Mouse (Mus musculus) left cerebral cortex, adult 2 months (tissue): ENCODE results near the gene Rapgef1. TPM values are rescaled to one million over a fixed set of nuclear protein-coding genes. Genes with fewer than 3 reads are reported as not detected.
"Not testable (repeated sequence)": the region's sequence is repeated elsewhere in the genome, so short reads cannot be mapped to it uniquely, and the experiment has no call there.

ENCODE experiments used
- DNase-seq, 2 experiments: peaks; one replicate each; pipeline ENCODE4 v3.0.0; 2021 to 2022; ENCODE audit warnings: low spot score in 2 of 2, mixed read lengths in 1 of 2; ENCODE audit errors: extremely low spot score in 1 of 2
- H3K27ac ChIP-seq: fragments of 200-600 bp; 2 replicates; pipeline ENCODE4 v1.8.1; 2022
- H3K4me3 ChIP-seq: fragments of 200-600 bp; 2 replicates; pipeline ENCODE4 v1.8.1; 2022
- CTCF ChIP-seq: fragments of 200-600 bp; IDR thresholded peaks from 2 replicates; pipeline ENCODE4 v1.8.1; 2022; ENCODE audit warnings: antibody characterized with exemption, mild to moderate bottlenecking, moderate library complexity
- intact Hi-C: fragments of 180-260 bp; cut with DNase I; formaldehyde crosslinking; loops from one replicate; pipeline ENCODE4 v1.15.1; 2025
- total RNA-seq, 2 experiments: library from RNA; stranded (reverse); gene quantifications; 2 replicates each; pipeline ENCODE4 v1.2.3; 2021

Gene Rapgef1
- total RNA-seq, 2 experiments from 2014 or later, result 102 to 108 TPM

DNA sequence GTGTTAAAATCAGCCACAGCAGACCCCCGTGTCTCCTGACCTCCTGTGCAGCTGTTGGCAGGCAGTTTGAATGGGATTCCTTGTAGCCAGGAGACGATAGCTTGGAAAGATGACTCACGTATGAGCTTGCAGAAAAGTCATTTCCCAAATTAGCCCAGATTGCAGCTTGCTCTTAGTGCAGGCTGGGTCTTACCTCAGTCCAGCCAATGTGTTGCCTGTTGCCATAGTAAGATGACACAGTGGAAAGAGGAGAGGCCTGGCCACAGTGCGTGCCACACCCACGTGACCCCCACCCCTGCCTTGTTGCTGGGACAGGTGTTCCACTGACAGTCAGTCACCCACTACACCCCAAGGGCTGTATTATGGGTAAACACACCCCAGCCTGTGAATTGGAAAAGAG, 5.2 kb downstream of the Rapgef1 start:
- no peak for TF ChIP-seq CTCF
- peak in 1 of 2 experiments; percentile 43 for DNase-seq
- no peak overlapping the region for H3K4me3 ChIP-seq
- peak overlapping the region; percentile 69 for H3K27ac ChIP-seq
- intact Hi-C loops, result loop anchor here (5.0 kb wide), 2 partner anchors 88 to 108 kb away; no protein-coding TSS in a partner anchor

- DNase-seq, result no peak
These were observed 6.2 kb downstream of the Rapgef1 start for GRCm38 (mm10) chr2:29625573-29626200.

DNA sequence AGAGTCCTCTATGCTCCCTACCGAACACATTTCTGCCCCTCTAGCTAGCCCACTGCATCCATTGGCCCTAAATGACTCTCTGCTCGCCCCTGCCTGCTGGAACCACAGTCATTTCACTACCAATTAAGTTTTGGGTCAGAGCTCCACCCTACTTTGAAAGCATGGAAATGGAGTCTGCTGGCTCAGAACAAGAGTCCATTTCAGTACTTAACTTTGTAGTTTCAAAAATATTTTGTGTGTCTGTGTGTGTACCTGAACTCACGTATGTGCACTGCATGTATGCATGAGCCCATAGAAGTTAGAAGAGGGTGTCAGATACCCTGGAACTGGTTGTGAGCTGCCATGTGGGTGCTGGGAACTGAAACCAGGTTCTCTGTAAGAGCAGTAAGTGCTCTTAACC, 7.8 kb downstream of the Rapgef1 start:
- intact Hi-C loops, result no loop called here
- TF ChIP-seq CTCF, result no peak
- no peak for DNase-seq
- H3K4me3 ChIP-seq, result no peak overlapping the region
- H3K27ac ChIP-seq, result no peak overlapping the region

More at GRCm38 (mm10) chr2:29625573-29626200, 6.2 kb downstream of the Rapgef1 start:
- no peak for TF ChIP-seq CTCF
- Histone ChIP-seq H3K27ac (no peak overlapping the region), H3K4me3 (no peak overlapping the region)
- intact Hi-C loops, result no loop called here

DNA sequence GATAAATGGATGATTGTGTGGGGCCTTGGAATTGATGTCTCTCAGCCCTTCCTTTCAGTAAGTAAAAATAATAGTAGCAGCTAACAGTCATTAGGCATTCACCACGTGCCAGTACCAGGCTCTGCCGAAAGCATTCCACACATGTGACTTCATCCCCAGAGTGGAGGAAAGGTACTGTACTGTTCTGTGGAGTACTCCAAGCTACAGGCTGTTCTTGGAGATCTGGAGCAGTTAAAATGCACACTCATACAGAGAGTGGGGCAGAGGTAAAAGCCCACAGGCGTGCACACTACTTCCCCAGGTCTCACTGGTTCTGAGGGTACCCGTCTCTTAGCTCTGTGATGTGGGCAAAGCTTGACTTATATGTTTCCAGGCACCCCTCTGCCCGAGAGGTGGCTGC, 8.7 kb downstream of the Rapgef1 start:
- H3K4me3 ChIP-seq, result no peak overlapping the region
- no peak for TF ChIP-seq CTCF
- intact Hi-C loops, result no loop called here
- peak overlapping the region; percentile 8; the same call in 1 of the 2 replicates for H3K27ac ChIP-seq
- DNase-seq, result no peak

- intact Hi-C loops, result no loop called here
- Histone ChIP-seq H3K4me3 (no peak overlapping the region), H3K27ac (0 out of 2 replicates have a peak overlapping the region, but pooled peaks have one; percentile 15)
- no peak for DNase-seq
- no peak for TF ChIP-seq CTCF
These were observed 9.3 kb downstream of the Rapgef1 start for GRCm38 (mm10) chr2:29628763-29629181.

GRCm38 (mm10) chr2:29629311-29629710, 9.8 kb downstream of the Rapgef1 start:
- intact Hi-C loops, result no loop called here
- Histone ChIP-seq H3K27ac (no peak overlapping the region), H3K4me3 (no peak overlapping the region)
- no peak for TF ChIP-seq CTCF
- DNase-seq, result no peak

DNA sequence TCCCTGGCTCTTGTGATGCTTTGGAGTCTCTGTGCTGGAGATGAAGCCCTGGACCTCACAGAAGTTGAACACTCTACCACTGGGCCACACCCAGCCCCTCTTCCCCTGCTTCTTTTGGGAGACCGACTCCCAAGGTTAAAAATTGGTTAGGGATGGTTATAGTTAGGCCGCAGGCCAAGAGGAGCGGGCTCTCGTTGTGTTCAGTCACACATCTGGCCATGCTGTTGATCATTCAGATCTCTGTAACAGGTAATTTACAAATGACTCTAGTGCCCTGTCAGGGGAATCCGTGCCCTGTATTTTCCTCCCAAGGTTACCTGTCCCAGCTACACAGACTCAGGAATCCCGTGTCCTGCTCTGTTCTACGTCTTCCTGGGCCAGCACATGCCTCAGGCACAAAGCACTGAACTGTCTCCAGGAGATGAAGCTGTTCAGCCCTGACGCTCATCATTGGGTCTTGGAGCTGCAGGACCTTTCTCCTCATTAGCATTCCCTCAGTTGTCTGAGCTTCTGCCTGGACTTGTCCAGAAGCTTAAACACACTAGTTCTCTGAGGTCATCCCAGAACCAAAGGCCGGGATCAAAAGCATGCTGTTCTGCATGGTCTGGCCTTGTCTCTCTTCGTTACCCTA, 10.7 kb downstream of the Rapgef1 start:
- Histone ChIP-seq H3K4me3 (no peak overlapping the region), H3K27ac (no peak overlapping the region)
- intact Hi-C loops, result no loop called here
- DNase-seq, result no peak
- no peak for TF ChIP-seq CTCF

- H3K27ac ChIP-seq, result no peak overlapping the region
- no peak for TF ChIP-seq CTCF
- DNase-seq, result no peak
- intact Hi-C loops, result no loop called here
- H3K4me3 ChIP-seq, result no peak overlapping the region
These were observed 11.5 kb downstream of the Rapgef1 start for GRCm38 (mm10) chr2:29631020-29631419.

DNA sequence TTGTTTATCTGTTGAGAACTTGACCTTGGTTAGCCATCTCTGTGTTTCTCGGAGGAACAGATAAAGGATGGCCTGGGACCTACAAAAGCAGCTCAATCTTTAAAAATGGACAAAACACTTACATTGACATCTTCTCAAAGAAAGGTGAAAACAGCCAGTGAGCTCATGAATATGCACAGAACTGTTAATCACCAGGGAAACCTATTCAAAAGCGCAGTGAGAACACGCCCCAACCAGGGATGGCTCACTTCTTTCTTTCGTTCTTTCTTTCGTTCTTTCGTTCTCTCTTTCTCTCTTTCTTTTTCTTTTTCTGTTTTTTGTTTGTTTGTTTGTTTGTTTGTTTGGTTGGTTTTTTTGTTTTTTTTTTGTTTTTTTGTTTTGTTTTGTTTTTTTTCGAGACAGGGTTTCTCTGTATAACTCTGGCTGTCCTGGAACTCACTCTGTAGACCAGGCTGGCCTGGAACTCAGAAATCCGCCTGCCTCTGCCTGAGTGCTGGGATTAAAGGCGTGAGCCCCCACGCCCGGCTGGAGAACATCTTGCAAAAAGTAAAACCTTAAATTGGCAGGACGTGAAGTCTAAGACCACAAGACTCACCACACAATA, 12.1 kb downstream of the Rapgef1 start:
- intact Hi-C loops, H3K4me3 ChIP-seq, H3K27ac ChIP-seq, DNase-seq: not testable (repeated sequence)

DNA sequence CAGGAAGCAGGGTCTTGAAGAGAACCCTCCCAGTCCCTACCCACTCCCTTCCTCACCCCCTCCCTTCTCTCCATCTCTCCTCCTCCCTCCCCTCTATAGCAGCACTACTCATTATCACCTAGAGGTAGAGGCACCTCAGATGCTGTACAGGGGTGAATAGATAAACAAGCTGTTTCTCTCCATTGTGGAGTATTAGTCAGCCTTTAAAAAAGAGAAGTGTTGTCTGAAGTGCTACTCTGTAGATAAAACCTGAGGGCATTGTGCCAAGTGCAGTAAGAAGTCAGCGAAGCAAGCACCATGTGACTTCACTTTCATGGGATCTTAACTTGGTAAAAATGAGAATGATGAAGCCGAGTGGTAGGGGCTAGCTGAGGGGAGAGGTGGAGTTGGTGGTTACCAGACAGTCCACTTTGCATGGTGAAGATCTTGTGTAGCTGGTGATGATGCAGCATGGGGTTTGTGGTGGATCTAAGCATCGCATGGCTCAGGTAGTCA, 12.7 kb downstream of the Rapgef1 start:
- Histone ChIP-seq H3K27ac (no peak overlapping the region), H3K4me3 (no peak overlapping the region)
- DNase-seq, result no peak
- intact Hi-C loops, result no loop called here
- TF ChIP-seq CTCF, result no peak

DNA sequence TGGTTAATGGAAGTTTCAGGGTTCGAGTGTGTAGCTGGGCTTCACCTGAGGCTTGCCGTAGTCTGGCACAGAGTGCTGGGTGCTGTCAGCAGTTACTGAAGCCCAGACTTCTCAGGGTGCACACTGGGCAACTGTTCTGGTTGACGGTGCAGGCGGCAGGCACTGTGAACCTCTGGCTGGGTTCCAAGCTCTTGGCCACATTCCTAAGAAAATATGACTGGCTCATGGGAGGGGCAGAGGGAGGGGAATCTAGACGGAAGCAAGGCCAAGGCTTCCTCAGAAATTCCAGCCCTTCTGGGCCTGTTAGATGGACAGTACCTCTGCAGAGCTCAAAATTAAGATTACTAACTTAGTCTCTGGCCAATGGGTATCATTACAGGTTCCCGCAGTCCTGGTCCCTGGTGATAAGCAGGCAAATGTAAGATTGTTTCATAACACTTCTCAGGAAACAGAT, 13.6 kb downstream of the Rapgef1 start:
- Histone ChIP-seq H3K4me3 (no peak overlapping the region), H3K27ac (peak overlapping the region; percentile 55; the same call in 1 of the 2 replicates)
- peak in 1 of 2 experiments; percentile 49 for DNase-seq
- TF ChIP-seq CTCF, result no peak
- intact Hi-C loops, result no loop called here

- no peak overlapping the region for H3K4me3 ChIP-seq
- peak overlapping the region; percentile 55; the same call in 1 of the 2 replicates for H3K27ac ChIP-seq
- no peak for TF ChIP-seq CTCF
- DNase-seq, result no peak
- intact Hi-C loops, result no loop called here
These were observed 14.3 kb downstream of the Rapgef1 start for GRCm38 (mm10) chr2:29633782-29634181.
